Mouse (Mus musculus) yolk sac, embryonic 10.5 days (tissue): ENCODE results near the gene P2ry2.

Experiments used
- DNase-seq: peaks from one replicate; pipeline ENCODE4 v3.0.0-alpha.2; 2017; ENCODE audit warnings: low spot score

Gene P2ry2

DNA sequence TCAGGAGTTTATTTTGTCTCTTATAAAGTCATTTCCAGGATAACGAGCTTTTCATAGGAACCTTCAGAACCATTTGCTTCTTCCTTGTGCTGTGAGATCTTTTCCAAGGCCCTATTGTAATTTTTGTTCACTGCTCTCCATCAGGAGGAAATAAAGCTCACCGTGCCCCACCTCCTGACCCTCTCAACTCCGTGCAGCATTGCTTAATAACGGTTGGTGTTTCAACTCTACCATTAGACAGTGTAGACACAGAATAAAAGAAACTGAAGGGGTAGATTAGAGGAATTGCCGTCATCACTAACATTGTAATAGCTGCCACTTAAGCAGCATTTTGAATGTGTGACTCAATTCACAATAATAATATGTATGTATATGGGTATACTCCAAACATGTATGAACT lies 14.2 kb upstream of the P2ry2 start:
- no peak for DNase-seq

DNA sequence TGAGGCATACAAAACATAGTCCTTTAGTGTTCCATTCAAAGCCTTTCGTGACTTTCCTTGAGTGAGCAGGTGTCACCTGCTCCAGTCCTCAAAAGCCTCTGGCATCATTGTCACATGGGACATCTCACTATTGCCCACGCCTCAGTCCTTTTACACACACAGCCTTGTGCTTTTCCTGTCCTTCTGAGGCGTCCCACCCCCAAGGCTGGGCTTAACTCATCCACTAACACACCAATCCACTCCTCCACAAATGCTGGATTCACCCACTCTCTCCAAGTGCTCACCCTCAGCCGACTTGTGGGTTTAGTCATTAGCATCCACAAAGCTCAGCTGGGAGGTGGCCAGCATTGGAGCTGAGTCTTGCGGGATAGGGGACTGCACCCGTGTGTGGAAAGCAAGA lies 4.8 kb upstream of the P2ry2 start:
- DNase-seq: no peak

- no peak for DNase-seq
These were observed 4.4 kb upstream of the P2ry2 start for GRCm38 (mm10) chr7:101017021-101017461.

DNA sequence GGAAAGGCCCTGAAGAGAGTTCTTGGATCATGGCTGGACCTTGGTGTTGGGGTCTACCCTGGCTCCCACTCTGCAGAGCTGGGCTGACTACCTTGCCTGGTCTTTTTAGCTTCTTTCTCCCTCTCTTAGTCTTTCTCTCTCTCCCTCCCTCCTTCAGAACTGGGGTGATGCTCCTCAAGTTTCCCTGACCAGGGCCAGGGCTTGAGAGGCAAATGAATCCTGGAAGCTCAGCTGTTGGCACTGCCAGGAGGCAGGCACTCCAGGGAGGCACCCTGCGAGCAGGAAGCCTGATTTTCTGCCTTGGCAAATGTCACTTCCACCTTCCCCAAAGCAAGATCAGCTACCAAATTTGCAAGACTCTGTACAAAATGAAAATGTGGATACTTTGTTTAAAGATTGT lies 2.3 kb upstream of the P2ry2 start:
- no peak for DNase-seq

- DNase-seq: no peak
These were observed 1.4 kb upstream of the P2ry2 start for GRCm38 (mm10) chr7:101014041-101014440.

DNA sequence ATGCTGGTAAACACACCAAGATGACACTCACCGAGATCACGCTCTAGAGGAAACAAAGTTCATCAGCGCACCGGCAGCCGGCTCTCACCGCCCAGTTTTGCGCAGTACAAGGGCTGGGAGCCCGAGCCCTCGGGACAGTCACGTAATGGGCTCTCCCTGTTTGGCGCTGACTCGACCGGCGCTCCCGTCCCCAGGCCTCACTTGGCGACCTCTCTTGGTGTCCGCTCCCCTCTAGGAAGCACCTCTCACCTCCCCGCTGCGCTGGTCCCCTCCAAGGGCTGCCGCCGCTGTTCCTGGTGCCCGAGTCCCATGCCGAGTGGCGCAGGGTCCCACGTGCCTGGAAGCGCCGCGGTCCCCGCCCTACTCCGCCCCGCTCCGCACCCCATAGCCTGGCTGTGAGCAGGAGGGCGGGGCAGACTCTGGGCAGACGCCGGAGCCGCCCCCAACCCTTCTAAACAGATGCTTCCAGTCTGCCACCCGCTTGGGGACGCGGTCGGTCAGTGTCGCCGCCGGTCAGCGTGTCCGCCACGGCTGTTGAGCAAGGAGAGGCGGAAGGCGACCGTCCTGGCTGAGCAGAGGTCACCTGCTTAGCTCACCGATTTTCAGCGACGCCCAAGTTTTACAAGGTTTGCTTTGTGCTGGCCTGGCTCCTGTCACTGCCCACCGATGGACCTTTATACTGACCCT lies 842 bp downstream of the P2ry2 start:
- peak; percentile 88 for DNase-seq

GRCm38 (mm10) chr7:101010741-101011140 lies 1.9 kb downstream of the P2ry2 start:
- no peak for DNase-seq

- no peak for DNase-seq
These were observed 6.5 kb downstream of the P2ry2 start for GRCm38 (mm10) chr7:101006201-101006600.

- no peak for DNase-seq
These were observed 7.5 kb downstream of the P2ry2 start for GRCm38 (mm10) chr7:101005119-101005518.

- no peak for DNase-seq
These were observed 9.0 kb downstream of the P2ry2 start for GRCm38 (mm10) chr7:101003442-101004326.

DNA sequence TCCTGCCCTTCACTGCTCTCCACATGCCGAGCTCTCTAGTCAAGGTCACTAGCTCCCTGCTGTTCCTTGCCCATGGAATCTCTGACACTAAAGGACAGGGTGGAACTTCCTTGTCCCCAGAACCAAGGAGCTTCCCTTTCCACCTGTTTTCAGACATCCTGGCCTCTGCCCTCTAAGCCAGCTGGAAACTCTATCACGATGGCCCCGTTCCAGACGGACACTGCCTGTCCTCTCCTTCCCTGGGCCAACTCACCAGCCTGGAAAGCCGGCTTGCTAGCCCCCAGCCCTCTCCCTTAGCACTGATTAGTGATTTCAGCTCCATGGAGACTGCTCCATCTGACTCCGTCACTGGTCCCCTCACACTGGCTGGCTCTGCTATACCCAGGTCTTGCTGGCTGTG lies 10.4 kb downstream of the P2ry2 start:
- DNase-seq: no peak

DNA sequence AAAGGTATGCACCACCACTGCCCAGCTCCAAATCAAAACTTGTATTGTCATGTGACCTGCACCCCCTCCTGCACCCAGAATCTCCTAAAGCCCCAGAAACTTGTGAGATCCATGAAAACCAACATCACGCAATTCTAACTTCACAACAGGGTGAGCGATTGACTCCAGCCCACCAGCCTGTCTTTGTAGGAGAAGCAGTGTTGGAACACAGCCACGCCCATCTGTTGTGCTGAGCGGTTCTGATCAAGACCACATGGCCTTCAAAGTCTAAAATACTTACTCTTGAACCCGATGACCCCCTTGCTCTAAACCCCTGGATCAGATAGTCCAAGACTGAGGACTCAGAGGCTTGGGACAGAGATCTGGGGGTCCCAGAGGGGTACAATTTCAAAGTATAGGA lies 13.0 kb downstream of the P2ry2 start:
- DNase-seq: no peak

DNA sequence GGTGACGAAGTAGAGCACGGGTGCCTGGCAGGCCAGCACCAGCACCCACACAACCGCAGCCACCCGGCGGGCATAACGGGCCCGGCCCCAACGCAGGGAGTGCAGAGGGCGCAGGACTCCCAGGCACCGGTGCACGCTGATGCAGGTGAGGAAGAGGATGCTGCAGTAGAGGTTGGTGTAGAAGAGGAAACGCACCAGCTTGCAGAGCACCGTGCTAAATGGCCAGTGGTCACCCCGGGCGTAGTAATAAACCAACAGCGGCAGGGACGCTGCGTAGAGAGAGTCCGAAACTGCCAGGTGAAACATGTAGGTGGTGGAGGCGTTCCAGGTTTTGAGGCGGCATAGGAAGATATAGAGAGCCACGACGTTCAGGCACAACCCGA lies 14.1 kb downstream of the P2ry2 start:
- DNase-seq: no peak

DNA sequence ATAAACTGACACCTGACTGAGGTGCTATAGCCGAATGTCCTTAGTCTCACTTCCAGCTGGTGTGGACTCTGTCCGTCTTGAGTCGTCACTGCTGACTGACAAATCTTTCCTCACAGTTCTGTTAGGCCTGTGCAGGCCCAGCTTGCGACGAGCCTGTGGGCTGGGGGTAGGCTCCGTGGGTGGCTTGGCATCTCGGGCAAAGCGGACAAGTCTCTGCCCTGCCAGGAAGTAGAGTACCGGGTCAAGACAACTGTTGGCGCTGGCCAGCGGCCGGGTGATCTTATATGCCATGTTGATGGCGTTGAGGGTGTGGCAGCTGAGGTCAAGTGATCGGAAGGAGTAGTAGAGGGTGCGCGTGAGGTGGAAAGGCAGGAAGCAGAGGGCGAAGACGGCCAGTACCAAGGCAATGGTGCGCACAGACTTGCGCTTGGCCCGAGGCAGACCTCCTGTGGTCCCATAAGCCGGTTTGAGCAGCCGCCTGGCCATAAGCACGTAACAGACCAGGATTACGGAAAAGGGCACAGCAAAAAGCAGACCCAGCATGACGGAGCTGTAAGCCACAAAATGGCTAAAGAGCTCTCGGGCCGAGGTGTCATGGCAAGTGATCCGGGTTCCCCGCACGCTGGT lies 14.6 kb downstream of the P2ry2 start:
- no peak for DNase-seq

DNA sequence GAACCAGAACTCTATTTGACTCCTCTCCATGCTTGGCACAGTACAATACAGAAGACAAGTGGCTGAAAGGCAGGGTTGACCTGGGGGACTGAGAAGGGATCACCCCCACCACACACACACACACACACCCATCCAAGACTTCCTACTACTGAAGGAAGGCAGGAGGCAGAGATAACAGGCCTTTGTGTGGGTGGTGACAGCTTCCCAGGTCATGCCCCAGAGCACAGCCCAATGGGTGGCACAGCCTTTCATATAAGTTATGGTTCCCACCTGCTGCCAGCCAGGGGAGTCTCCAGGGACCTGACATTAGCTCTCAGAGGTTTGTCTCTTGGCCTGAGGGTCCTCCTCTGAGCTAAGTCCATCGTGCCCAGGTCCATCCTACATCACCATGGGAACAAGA lies 15.5 kb downstream of the P2ry2 start:
- DNase-seq: no peak

DNA sequence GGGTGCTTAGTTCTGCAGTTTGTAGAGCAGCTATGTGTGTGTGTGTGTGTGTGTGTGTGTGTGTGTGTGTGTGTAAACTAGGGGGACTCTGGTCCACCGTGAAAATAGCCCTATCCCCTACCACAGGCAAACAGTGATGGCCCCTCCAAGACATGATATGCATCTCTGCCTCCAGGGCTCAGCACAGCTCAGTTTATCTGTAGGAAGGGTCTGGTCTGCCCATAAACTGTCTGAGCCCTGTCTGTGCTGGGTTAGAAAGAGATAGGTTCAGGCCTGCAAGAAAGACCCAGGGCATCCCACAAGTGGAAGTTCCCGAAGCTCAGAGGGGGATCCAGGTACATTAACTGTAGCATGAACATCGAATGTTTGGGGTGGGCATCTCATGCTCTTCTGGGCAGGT lies 16.7 kb downstream of the P2ry2 start:
- DNase-seq: no peak

DNA sequence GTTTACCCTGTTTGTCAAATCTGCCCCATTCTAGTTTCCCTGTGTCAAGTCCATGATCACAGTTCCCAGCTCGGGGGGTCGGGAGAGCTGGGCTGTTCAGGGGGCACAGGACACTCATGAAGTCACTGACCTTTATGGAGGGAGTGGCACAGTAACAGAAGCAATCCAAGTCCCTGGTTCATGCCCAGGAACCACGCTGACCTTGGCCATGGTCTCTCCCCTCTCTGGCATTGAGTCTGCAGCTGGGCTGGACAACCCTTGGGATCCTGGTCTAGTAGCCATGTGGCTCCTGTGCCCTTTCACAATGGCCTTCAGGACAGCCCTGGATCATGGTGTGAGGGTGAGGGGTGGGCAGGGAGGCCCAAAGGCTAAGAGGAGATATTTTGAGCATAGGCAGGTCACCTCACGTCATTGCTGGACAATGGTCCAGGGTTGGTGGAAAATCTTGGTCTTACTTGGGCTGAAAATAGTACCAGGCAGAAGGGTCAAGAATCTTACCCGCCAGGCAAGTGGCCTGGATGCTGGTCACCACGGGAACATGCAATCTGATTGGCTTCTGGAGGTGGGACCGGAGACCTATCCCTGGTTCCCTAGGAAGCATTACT lies 17.3 kb downstream of the P2ry2 start:
- DNase-seq: no peak

- DNase-seq: no peak
These were observed 19.5 kb downstream of the P2ry2 start for GRCm38 (mm10) chr7:100993166-100993565.

DNA sequence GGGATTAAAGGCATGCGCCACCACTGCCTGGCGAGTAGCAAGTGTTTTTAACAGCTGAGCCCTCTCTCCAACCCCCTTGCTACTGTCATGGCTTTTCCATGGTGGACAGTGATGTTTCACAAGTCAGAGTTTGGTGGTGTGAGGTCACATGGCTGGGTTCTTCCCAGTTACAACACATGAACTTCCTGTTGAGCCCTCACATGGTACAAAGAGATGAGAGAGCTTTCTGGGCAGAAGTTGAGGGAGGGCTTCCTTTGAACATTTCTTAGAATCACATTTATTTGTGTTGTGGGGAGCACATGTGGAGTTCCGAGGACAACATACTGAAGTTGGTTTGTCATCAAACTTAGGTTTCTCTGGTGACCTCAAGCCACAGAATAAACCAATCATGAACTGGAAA lies 20.7 kb downstream of the P2ry2 start:
- DNase-seq: no peak

DNA sequence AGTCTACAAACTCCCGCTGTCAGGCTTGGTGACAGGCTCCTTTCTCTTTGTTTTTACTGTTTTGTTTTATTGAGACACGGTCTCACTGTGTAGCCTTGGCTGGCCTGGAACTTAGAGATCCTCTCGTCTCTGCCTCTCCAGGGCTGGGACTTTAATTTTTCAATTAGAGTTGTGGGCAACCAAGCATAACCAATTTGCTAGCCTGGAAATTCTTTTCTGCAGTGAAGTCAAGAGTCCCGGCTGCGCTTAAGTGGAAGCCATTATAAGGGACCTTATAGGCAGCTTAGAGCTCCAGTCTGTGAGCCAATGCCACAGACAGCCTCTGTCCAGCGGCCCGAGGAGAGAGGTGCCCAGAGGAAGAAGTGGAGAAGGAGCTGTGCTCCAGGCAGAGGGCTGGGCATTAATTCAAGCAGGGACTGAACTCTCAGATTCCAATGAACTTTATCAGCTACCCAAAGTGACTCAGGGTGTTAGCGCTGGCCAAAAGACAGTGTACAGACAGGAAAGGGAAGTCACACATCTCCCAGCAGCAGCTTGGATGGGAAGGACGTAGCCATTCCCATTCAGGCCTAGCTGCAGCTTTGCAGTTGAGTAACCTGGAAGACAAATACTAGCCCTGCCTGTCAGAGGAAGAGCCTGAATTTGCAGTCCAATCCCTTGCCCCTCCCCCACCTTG lies 21.9 kb downstream of the P2ry2 start:
- DNase-seq: no peak

- DNase-seq: peak; percentile 77
These were observed 24.6 kb downstream of the P2ry2 start for GRCm38 (mm10) chr7:100988092-100988491.
